Mouse (Mus musculus) bone marrow macrophage, adult 2 months (primary cell): Measurements from ENCODE around the gene Kcna4. TPM values are rescaled to one million over a fixed set of nuclear protein-coding genes. Genes with fewer than 3 reads are reported as not detected.

Experiments used
- H3K27ac ChIP-seq: 2 replicates; pipeline ENCODE4 v1.5.1; 2012; ENCODE audit warnings: low read depth, low read length; ENCODE audit not compliant: insufficient read depth
- H3K4me1 ChIP-seq: 2 replicates; pipeline ENCODE4 v1.6.1; 2012; ENCODE audit warnings: low read length; ENCODE audit not compliant: control insufficient read depth, insufficient read depth
- H3K4me3 ChIP-seq: 2 replicates; pipeline ENCODE4 v1.5.1; 2012; ENCODE audit warnings: mild to moderate bottlenecking, low read length, moderate library complexity; ENCODE audit not compliant: insufficient read depth
- CTCF ChIP-seq: IDR thresholded peaks from 2 replicates; pipeline ENCODE4 v1.5.1; 2012; ENCODE audit warnings: low read depth, mild to moderate bottlenecking, low read length, moderate library complexity
- POLR2A ChIP-seq: IDR thresholded peaks from 2 replicates; pipeline ENCODE4 v1.6.1; 2012; ENCODE audit warnings: mild to moderate bottlenecking, low read depth, low read length, borderline replicate concordance
- polyA plus RNA-seq: library from polyadenylated mRNA; stranded (reverse); fragments of >200 nt; gene quantifications from 2 replicates; pipeline ENCODE4 v1.2.4, GENCODE M21; 2012; ENCODE audit not compliant: missing spikeins, insufficient read depth, insufficient read length

Kcna4 gene
- polyA plus RNA-seq: not detected in 2 replicates

DNA sequence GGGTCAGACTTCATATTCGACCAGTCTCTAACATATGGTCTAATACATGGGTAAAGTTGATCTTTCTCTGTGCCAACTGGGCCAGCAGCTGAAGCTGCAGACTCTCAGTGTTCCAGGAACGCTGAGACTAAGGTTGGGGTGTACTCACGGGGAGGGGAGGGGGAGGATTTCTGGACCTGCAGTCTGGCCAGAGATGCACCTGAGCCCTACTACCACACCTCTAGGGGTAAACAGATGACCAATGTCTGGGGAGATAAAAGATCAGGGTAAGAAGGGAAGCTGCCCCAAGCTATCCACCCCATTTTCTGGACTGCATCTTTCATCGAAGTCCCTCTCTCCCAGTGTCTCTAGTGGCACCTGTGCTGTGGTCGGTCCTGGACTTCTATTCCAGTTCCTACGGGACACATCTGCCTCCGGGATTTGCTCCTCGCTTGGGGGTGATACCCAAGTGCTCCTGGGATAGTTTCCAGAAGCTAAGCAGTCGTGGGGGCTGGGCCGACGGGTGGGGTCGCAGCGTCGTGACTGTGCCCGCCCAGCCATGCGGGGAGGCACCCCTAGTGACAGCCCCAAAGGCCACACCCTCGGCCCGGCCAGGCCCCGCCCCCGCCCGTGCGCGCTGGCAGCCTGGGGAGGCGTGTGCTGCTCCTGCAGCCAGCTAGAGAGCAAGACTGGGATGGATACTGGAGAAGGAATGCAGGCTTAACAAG is at the start of gene Kcna4:
Gene Kcna4 (plus strand): TSS at position 650 of the 707 bp plus-strand sequence.
- TF ChIP-seq POLR2A (no peak), CTCF (no peak)
- H3K4me3 ChIP-seq: peak within 1 kb of the TSS; percentile 53
- H3K4me1 ChIP-seq: peaks cover 4% of the 10 kb centered on the region; the same call in 1 of the 2 replicates
- H3K27ac ChIP-seq: no peak within 1 kb of the TSS

DNA sequence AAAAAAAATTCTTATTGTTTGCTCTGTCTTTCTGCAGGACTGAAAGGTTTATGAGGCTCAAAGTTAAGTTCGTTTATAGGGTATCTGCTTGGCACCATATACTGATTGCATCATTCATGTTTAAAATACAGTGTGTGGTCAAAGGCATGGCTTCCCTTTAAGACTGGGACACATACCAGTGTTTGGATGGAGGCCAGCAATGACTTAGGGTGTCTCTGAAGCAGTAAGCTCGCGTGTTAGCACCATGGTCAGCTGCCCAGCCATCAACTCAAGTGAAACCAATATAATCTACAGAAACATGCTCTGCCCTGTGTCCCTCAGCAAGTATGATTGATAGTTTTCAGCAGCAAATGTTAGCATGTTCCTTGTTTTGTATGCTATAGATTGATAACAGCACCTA is 32.3 kb upstream of the Kcna4 start:
- H3K4me1 ChIP-seq: no peaks in the 10 kb centered on the region
- no peak overlapping the region for H3K4me3 ChIP-seq
- no peak overlapping the region for H3K27ac ChIP-seq
- no peak for TF ChIP-seq CTCF
- no peak for TF ChIP-seq POLR2A

DNA sequence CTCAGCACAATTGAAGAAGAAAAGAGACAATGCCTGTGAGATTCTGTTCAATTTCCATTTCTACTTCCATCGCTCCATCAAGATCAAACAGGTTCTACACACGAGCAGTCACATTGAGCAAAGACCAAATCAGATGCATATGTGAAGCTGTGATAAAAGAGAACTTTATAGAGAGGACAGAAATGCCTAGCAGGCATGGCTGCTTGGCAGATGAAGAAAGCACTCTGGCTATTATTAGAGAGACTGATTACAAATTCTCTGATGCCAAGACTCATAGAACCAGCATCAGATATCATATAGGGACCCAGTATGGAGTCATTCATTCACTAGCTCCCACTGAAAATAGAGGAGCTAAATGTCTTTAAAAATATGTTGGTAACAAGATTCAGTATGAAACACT is 24.2 kb upstream of the Kcna4 start:
- Histone ChIP-seq H3K4me1 (no peaks in the 10 kb centered on the region), H3K4me3 (no peak overlapping the region)

DNA sequence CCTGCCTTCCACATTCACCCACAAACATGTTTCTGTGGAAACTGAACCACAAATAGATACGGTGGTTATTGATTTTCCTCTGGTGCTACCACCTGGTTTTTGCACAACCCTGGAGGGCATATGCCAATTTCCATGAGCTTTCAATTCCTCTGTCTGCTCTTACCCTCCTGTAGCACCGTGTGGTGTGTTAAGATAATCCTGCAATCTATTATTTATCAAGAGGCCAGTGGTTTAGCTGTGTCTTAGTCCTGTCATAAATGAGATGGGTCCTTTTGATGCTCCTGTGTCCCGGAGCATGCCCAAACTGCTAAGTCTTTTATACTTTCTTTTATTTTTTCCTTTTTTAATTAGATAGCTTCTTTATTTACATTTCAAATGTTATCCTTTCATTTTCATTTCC is 20.4 kb upstream of the Kcna4 start:
- Histone ChIP-seq H3K4me3 (no peak overlapping the region), H3K4me1 (no peaks in the 10 kb centered on the region), H3K27ac (no peak overlapping the region)
- TF ChIP-seq POLR2A (no peak), CTCF (no peak)

More for the DNA sequence above, 24.2 kb upstream of the Kcna4 start:
- H3K27ac ChIP-seq: no peak overlapping the region
- no peak for TF ChIP-seq CTCF
- no peak for TF ChIP-seq POLR2A

DNA sequence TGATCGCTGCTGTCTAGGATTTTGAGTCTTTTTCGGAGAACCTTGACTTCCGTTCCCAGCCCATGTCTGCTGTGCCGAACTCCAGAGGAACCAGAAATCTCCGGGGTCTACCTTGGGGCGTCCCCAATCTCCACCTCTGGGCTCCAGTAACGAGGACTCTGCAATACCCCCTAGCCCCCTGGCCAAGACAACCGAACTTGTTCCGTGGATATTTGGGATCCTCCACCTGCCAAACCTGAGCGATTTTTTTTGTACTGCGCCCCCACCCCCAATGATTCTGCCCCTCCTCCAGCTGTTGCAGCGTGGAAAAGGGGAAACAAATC is 219 bp downstream of the Kcna4 start:
- no peak overlapping the region for H3K27ac ChIP-seq
- peak overlapping the region; percentile 53 for H3K4me3 ChIP-seq
- TF ChIP-seq POLR2A (no peak), CTCF (no peak)
- peaks cover 4% of the 10 kb centered on the region; the same call in 1 of the 2 replicates for H3K4me1 ChIP-seq

DNA sequence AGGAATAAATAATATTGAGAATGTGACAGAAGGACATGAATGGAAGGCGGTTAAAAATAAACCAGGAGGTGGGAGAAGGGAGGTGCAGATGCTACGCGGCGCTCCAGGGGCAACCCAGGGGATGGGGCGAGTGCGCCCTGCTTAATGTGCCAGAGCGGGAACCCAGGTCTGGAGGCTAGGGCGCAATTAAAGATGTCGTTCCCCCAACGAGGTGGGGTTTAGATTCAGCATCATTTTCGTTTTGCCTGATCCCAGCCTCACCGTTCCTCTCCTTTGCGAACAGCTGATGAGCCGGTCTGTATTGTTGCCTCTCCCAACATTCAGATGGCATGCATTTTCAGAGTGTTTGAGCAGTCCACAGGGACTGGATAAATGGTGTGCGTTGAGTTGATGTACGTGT is 703 bp downstream of the Kcna4 start:
- H3K4me3 ChIP-seq: peak overlapping the region; percentile 28
- H3K4me1 ChIP-seq: peaks cover 4% of the 10 kb centered on the region; the same call in 1 of the 2 replicates
- TF ChIP-seq POLR2A: no peak
- TF ChIP-seq CTCF: no peak
- no peak overlapping the region for H3K27ac ChIP-seq

DNA sequence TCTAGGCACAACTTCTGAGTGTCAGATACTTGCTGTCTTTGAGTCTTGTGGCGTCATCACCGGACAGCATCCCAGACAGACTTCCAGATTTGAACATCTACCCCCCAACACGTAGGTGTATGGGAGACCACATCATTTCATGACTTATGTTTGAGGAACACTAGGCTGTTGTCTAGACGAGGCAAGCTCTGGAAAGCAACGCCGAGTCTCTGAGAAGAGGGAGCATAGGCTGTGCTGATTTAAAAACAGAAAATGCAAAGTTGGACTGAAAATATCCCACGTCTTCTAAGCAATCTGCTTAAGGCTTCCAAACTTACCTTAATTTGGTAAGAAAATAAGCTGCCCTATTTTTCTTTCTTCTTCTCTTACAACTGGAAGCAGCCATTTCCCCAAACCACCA is 4.1 kb downstream of the Kcna4 start:
- TF ChIP-seq CTCF: no peak
- H3K27ac ChIP-seq: no peak overlapping the region
- no peak overlapping the region for H3K4me3 ChIP-seq
- peaks cover 4% of the 10 kb centered on the region; the same call in 1 of the 2 replicates for H3K4me1 ChIP-seq

DNA sequence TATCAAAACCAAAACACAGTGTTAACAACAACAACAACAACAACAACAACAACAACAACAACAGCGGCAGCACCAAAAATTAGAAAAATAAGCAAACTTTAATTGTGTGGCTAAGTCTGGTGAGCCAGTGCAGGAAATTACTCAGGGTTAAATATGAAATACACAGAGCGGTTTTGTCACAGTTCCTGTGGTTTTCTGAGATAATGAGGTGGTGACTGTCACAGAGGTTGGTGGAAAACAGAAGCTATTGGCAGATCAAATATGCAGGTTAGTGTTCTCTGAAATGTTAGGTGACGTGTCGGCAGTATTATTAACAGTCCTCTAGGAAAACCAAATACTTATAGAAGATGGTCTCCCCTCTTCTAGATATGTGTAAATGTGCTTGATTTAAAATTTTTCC is 11.4 kb downstream of the Kcna4 start:
- Histone ChIP-seq H3K27ac (no peak overlapping the region), H3K4me1 (no peaks in the 10 kb centered on the region), H3K4me3 (no peak overlapping the region)
- TF ChIP-seq POLR2A: no peak
- no peak for TF ChIP-seq CTCF

DNA sequence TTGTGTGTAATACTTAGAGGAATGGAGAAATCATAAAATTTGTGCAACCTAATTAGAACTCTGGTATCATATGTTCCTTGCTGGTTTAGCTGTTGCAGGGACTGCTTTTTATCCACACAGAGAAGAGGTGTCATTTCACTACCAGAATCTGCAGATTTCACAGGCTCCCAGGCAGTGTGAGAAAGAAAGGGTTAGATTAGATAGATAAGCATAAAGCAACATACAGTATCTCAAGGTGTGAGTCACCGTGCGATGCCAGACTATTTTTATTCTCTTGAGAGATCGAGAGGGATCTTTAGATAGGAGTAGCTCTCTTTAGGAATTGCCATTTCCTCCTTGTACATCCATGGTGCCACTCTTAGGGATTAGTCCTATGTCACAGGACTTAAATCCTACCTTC is 14.3 kb downstream of the Kcna4 start:
- TF ChIP-seq POLR2A (no peak), CTCF (no peak)
- Histone ChIP-seq H3K4me1 (no peaks in the 10 kb centered on the region), H3K27ac (no peak overlapping the region), H3K4me3 (no peak overlapping the region)

DNA sequence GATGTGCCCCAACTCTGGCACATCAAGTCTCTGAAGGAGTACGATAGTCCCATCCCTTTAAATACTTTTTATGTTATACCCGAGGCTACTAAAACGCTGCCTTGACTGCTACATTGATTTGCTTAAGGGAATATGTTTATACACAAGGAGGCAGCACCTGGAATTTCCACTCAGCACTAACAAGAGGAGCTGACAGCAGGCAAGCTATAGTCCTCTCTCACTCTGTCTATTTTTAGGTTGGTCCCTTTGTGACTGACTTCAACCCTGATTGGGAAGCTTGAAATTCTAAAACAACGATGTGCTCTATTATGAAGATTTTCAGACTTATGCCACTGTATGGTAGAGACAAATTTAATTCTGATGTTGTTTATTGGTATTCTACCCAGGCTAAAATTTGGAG is 15.6 kb downstream of the Kcna4 start:
- TF ChIP-seq CTCF (no peak), POLR2A (no peak)
- no peak overlapping the region for H3K4me3 ChIP-seq
- no peak overlapping the region for H3K27ac ChIP-seq
- no peaks in the 10 kb centered on the region for H3K4me1 ChIP-seq

DNA sequence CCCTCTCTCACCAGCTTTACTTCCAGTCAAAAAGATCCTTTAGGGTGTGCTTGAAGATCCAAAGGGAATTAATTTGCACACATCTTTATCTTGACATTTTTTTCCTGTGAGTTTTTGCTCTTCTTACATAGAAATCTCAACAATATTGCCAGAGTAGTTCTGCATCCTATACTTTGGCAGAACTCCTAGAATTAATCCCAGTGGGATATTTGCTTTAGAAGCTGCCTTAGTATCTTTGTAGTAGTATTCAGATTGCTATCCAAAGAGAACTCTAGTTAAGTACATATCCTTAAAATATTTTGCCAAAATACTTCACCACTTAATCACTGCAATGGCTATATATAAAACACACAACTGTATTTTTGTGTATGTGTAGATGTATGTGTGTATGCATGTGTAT is 28.2 kb downstream of the Kcna4 start:
- Histone ChIP-seq H3K4me1 (no peaks in the 10 kb centered on the region), H3K27ac (no peak overlapping the region), H3K4me3 (no peak overlapping the region)
- TF ChIP-seq POLR2A (no peak), CTCF (no peak)
